Mouse (Mus musculus) midbrain, embryonic 13.5 days (tissue): ENCODE measurements around the gene BC049715. TPM values are rescaled to one million over a fixed set of nuclear protein-coding genes. Genes with fewer than 3 reads are reported as not detected.
A peak's percentile ranks its signal among the peaks of the same experiment; 100 is the strongest.

ENCODE experiments used
- ATAC-seq: fragments of 200-750 bp; cut with Nextera tagmentation; 2 replicates; pipeline ENCODE4 v1.8.0; 2017; ENCODE audit warnings: mild to moderate bottlenecking, moderate TSS enrichment, moderate library complexity
- H3K27ac ChIP-seq: fragments of 300-500 bp; sonication (generic); 2 replicates; pipeline ENCODE4 v1.5.1; 2015; ENCODE audit warnings: inconsistent platforms, mild to moderate bottlenecking, moderate library complexity
- H3K27me3 ChIP-seq: fragments of 300-500 bp; sonication (generic); 2 replicates; pipeline ENCODE4 v1.6.1; 2015; ENCODE audit warnings: mild to moderate bottlenecking, inconsistent platforms
- H3K36me3 ChIP-seq: fragments of 300-500 bp; sonication (generic); 2 replicates; pipeline ENCODE4 v1.6.1; 2015; ENCODE audit warnings: mild to moderate bottlenecking, inconsistent platforms
- H3K4me1 ChIP-seq: fragments of 300-500 bp; sonication (generic); replicated peaks from 2 replicates; pipeline ENCODE4 v1.6.1; 2015; ENCODE audit warnings: inconsistent platforms
- H3K4me2 ChIP-seq: fragments of 300-500 bp; sonication (generic); replicated peaks from 2 replicates; pipeline ENCODE4 v1.6.1; 2015; ENCODE audit warnings: moderate library complexity, mild to moderate bottlenecking, inconsistent platforms
- H3K4me3 ChIP-seq: fragments of 300-500 bp; sonication (generic); replicated peaks from 2 replicates; pipeline ENCODE4 v1.5.1; 2015; ENCODE audit warnings: mild to moderate bottlenecking, inconsistent platforms
- H3K9ac ChIP-seq: fragments of 300-500 bp; sonication (generic); replicated peaks from 2 replicates; pipeline ENCODE4 v1.6.1; 2015; ENCODE audit warnings: mild to moderate bottlenecking, inconsistent platforms
- H3K9me3 ChIP-seq: fragments of 300-500 bp; sonication (generic); 2 replicates; pipeline ENCODE4 v1.6.1; 2016; ENCODE audit warnings: mild to moderate bottlenecking, inconsistent platforms
- WGBS: fragments of 180-500 bp; shearing (Covaris S2); methylation state at CpG from one replicate; pipeline ENCODE4 v1.1.7; 2015; 5-methylcytosine and 5-hydroxymethylcytosine counted together
- polyA plus RNA-seq: library from polyadenylated mRNA; unstranded; fragments of >200 nt; fragmentation: Nextera tagmentation; extraction: Ambion mirVana; gene quantifications from 2 replicates; pipeline ENCODE4 v1.2.1, GENCODE M21; 2015

The BC049715 gene
- polyA plus RNA-seq, 1 experiment from 2014 or later, result 1.7 TPM

DNA sequence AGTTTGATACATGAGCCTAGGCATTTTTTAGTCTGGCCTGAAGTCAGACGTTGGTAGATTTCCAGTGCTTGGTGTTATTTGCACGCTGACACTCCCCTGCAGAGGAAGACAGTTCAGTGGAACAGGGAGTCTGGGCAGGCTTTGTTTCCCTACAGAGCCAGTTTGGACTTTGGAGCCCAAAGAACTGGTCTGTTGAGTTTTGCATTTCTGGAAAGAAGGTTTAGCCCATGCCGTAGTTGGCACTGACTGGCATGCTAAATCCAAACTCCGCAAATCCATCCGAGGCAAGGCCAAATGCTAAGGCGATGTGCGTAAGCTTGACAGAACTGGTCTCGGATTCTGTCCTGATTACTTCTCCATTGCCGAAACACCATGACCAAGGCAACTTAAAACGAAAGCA lies 16.2 kb upstream of the BC049715 start:
- 91% methylated on average over 10 of the region's 10 CpGs for WGBS
- no peaks in the 10 kb centered on the region for H3K27me3 ChIP-seq
- no peak overlapping the region for H3K4me3 ChIP-seq
- no peak overlapping the region for H3K4me2 ChIP-seq
- H3K9me3 ChIP-seq, result no peaks in the 10 kb centered on the region
- peaks cover 40% of the 10 kb centered on the region for H3K36me3 ChIP-seq
- ATAC-seq, result no peak
- H3K9ac ChIP-seq, result no peak overlapping the region
- H3K27ac ChIP-seq, result no peak overlapping the region
- peaks cover 22% of the 10 kb centered on the region for H3K4me1 ChIP-seq

DNA sequence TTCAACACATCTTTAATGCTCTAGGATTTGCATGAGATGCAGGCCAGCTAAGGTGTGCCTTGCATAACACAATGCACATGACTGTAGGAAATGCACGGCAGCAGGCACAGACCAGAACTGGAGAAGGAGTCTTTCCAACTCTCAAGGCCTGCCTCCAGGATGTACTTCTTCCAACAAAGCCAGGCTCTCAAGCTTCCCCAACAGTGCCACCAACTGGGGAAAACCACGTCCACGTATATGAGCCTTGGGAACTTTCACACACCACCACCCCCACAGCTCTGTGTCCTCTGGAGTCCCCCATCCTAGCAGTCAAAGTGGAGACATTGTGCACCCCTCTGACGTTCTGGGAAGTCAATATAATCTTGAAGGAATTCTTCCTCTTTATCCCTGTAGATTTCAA lies 14.3 kb upstream of the BC049715 start:
- Histone ChIP-seq H3K4me1 (peaks cover 17% of the 10 kb centered on the region), H3K36me3 (peaks cover 58% of the 10 kb centered on the region), H3K9me3 (no peaks in the 10 kb centered on the region), H3K4me2 (no peak overlapping the region), H3K27me3 (no peaks in the 10 kb centered on the region), H3K27ac (no peak overlapping the region), H3K9ac (no peak overlapping the region), H3K4me3 (no peak overlapping the region)
- ATAC-seq, result no peak
- 49% methylated on average over 4 of the region's 4 CpGs for WGBS

DNA sequence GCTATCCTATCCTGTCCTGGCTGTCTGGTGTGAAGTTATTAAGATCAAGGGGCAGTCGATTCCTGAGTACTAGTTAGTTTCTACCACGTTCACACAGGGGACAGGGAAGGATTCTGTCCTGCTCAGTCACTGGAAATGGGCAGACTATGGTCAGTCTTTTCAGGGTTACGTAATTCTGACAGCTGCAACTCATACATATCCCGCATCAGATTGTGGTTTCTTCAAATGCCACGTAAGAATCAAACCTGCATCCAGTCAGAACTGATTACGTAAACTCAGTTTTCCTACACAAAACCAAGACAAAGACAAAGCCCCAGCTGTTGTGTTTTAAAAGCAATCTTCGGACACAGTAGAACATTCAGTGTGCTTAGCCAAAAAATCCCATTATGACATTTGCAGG lies 12.0 kb upstream of the BC049715 start:
- Histone ChIP-seq H3K4me3 (no peak overlapping the region), H3K9me3 (no peaks in the 10 kb centered on the region), H3K27ac (no peak overlapping the region), H3K27me3 (no peaks in the 10 kb centered on the region), H3K4me1 (no peaks in the 10 kb centered on the region), H3K9ac (no peak overlapping the region), H3K4me2 (no peak overlapping the region), H3K36me3 (peaks cover 80% of the 10 kb centered on the region)
- no peak for ATAC-seq
- 96% methylated on average over 7 of the region's 7 CpGs for WGBS

DNA sequence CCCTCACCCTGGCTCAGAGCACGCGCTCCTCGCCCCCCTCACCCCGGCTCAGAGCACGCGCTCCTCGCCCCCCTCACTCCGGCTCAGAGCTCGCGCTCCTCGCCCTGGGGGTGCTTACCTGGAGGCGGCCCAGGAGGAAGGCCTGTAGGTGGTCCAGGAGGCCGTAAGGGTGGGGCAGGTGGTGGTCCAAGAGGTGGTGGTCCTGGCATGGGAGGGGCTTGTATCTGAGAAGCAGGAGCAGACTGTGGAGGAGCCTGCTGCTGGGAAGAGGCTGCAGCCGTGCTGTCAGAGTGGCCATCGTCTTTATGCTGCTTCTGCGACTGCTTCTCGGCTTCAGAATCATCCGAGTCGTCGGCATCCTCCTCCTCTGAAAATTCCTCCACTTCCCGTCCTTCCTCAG lies 10.6 kb upstream of the BC049715 start:
- Histone ChIP-seq H3K36me3 (peaks cover 93% of the 10 kb centered on the region), H3K4me3 (no peak overlapping the region), H3K9ac (no peak overlapping the region), H3K4me2 (no peak overlapping the region), H3K9me3 (no peaks in the 10 kb centered on the region), H3K4me1 (no peaks in the 10 kb centered on the region), H3K27me3 (no peaks in the 10 kb centered on the region), H3K27ac (no peak overlapping the region)
- 95% methylated on average over 21 of the region's 21 CpGs for WGBS
- ATAC-seq, result no peak

DNA sequence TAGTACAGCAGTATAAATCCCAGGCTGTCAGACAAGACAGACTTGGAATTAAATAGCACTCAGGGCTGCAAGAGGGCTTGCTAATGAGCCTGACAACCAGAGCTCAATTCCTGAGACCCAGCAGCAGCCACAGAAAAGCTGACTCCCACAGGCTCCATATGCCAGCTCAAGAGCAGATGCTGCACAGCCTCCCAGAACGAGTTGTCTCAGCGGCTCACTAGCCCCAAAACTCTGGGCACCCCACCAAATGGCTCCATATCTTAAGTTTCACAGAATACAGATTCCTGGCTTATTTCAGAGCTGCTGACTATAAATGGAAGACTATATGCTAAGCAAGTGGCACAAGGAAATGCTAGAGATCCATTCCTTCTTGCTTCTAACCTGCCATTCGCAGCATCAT lies 9.9 kb upstream of the BC049715 start:
- Histone ChIP-seq H3K4me1 (no peaks in the 10 kb centered on the region), H3K27me3 (no peaks in the 10 kb centered on the region), H3K4me3 (no peak overlapping the region), H3K36me3 (peaks cover 93% of the 10 kb centered on the region), H3K9ac (no peak overlapping the region), H3K9me3 (no peaks in the 10 kb centered on the region), H3K4me2 (no peak overlapping the region), H3K27ac (no peak overlapping the region)
- ATAC-seq, result no peak
- WGBS, result 92% methylated on average over 3 of the region's 3 CpGs

DNA sequence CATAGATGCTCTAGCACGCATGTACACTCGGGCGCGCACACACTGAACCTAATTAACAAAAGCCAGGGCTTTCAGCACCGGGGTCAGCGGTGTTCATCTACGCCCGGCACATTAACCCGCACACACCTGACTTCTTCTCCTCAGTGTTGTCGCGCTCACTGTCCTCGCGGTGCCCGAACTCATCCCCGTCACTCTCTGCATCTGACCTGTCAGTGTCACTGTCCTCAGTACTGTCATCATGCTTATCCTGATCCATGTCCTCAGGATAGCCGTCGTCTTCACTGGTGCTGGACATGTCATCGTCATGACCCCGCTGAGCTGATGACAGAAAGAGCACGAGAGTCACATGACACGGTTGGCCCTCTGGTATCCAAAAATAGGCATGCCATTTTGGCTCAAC lies 7.0 kb upstream of the BC049715 start:
- ATAC-seq, result no peak
- H3K27ac ChIP-seq, result no peak overlapping the region
- 97% methylated on average over 21 of the region's 21 CpGs for WGBS
- no peak overlapping the region for H3K4me3 ChIP-seq
- H3K4me1 ChIP-seq, result no peaks in the 10 kb centered on the region
- peaks cover 90% of the 10 kb centered on the region for H3K36me3 ChIP-seq
- H3K9me3 ChIP-seq, result no peaks in the 10 kb centered on the region
- no peaks in the 10 kb centered on the region for H3K27me3 ChIP-seq
- no peak overlapping the region for H3K9ac ChIP-seq
- no peak overlapping the region for H3K4me2 ChIP-seq

DNA sequence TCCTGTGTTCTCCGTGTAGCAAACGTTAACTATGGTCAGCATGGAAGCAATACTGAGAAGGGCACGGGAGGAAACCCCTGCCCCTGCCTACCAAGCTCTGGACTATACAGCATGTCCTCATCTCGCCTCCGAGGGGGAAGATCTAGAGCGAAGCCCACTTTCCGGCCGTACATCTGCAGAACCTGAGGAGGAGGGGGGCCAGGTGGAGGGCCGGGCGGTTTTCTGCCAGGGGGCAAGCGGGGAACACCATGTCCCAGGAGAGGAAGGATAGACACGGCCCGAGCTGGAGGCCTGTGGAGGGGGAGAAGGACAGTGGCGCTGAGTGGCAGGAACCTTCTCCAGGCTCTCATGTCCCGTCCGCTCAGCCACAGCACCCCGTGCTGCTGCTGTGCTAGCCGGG lies 6.3 kb upstream of the BC049715 start:
- Histone ChIP-seq H3K27me3 (no peaks in the 10 kb centered on the region), H3K36me3 (peaks cover 88% of the 10 kb centered on the region), H3K4me3 (no peak overlapping the region), H3K4me2 (no peak overlapping the region), H3K9me3 (no peaks in the 10 kb centered on the region), H3K9ac (no peak overlapping the region), H3K4me1 (no peaks in the 10 kb centered on the region), H3K27ac (no peak overlapping the region)
- no peak for ATAC-seq
- 97% methylated on average over 18 of the region's 18 CpGs for WGBS

DNA sequence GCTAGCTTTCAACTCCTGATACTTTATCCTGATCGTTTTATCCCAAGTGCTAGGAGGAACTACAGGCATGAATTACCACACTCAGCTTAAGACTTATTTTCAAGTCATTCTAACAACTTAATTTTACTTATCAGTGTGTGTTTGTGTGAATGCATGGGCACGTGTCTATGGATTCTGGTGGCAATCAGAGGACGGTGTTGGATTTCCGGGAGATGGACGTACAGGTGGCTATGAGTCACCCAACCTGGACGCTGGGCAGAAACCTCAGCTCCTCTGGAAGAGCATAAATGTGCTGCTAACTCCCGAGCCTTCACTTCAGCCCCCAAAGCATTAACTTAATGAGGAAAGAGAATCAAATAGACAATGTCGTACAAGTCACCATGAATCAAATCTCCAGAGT lies 2.4 kb upstream of the BC049715 start:
- no peak overlapping the region for H3K4me3 ChIP-seq
- ATAC-seq, result no peak
- H3K4me2 ChIP-seq, result no peak overlapping the region
- peaks cover 13% of the 10 kb centered on the region for H3K4me1 ChIP-seq
- H3K36me3 ChIP-seq, result peaks cover 51% of the 10 kb centered on the region
- H3K27me3 ChIP-seq, result no peaks in the 10 kb centered on the region
- no peaks in the 10 kb centered on the region for H3K9me3 ChIP-seq
- no peak overlapping the region for H3K27ac ChIP-seq
- no peak overlapping the region for H3K9ac ChIP-seq
- 95% methylated on average over 8 of the region's 8 CpGs for WGBS

DNA sequence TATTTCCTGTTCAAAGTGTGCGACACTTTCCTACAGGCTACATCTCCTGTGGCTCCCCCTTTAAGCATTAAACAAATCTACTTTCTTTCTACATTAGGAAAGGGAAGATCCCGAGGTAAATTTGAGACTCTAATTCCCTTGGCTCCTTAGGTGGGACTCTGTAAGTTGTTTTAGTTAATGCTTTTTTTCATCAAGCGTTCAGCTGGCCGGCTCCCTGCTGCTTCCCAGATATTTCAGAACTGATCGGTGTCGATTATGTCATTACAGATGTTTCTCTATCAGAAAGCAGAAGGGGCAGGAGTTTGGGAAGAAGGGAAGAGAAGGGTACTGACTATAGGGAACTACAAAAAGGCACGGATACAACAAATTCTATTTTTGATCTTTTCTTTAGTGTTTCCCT lies 310 bp upstream of the BC049715 start:
- peaks cover 18% of the 10 kb centered on the region for H3K27me3 ChIP-seq
- no peak for ATAC-seq
- 23% methylated on average over 7 of the region's 7 CpGs for WGBS
- peak overlapping the region; percentile 97 for H3K4me3 ChIP-seq
- H3K36me3 ChIP-seq, result peaks cover 30% of the 10 kb centered on the region
- H3K9me3 ChIP-seq, result no peaks in the 10 kb centered on the region
- peak overlapping the region; percentile 96 for H3K9ac ChIP-seq
- no peak overlapping the region for H3K27ac ChIP-seq
- H3K4me1 ChIP-seq, result peaks cover 13% of the 10 kb centered on the region
- peak overlapping the region; percentile 86 for H3K4me2 ChIP-seq

DNA sequence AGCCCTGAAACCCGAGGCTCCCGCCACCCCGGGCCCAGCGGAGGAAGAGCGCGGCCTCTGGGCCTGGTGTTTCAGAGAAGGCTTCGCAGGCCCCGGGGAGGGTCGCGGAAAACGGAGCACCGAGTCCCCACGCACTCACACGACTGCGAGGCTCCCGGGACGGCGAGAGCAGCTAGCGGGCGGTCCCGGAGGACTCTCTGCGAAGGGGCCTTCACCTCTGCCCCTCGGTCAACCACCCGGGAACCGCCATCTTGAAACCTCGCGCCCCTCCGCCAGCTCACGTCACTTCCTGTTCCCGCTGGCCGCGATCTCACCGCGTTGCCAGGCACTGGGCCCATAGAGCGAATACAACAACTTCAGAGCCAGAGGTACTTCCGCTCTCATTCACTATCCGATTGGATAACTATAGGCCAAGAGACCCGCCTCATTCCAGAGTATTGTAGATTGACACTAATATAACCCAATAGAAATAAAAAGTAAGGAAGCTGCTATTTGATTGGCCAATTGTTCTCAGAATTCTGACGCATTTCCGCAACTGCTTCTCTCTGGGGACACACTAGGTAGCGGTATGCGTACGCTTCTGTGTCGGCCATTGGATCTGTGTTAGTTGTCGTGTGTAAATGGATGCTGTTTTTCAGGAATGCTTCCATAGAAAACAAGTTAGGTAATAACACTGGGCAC lies 595 bp downstream of the BC049715 start, which contains the start of gene Wbp11:
Gene Wbp11 (minus strand): TSS at position 353 of the 681 bp plus-strand sequence.
- no peaks in the 10 kb centered on the region for H3K9me3 ChIP-seq
- WGBS, result under 1% methylated on average over 45 of the region's 45 CpGs
- H3K27ac ChIP-seq, result peak within 1 kb of the TSS; percentile 85
- ATAC-seq, result peak; percentile 100
- H3K4me1 ChIP-seq, result peaks cover 13% of the 10 kb centered on the region
- H3K4me2 ChIP-seq, result peak within 1 kb of the TSS; percentile 86
- peak within 1 kb of the TSS; percentile 97 for H3K4me3 ChIP-seq
- peaks cover 21% of the 10 kb centered on the region for H3K36me3 ChIP-seq
- peak within 1 kb of the TSS; percentile 96 for H3K9ac ChIP-seq
- H3K27me3 ChIP-seq, result peaks cover 18% of the 10 kb centered on the region

DNA sequence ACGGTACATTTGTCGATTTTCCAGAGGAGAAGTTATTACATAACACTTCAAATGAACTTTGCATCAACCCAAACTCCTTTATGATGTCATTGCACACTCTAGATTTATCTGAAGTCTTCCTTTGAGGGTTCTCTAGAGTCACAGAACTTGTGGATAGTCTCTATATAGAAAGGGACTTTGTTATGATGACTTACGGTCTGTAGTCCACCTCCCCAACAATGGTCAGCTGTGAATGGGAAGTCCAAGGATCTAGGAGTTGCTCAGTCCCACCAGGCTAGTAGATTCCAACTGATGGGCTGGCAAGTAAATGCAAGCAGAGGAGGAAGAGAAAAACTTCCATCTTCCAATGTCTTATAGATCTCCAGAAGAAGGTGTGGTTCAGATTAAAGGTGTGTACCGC lies 1.3 kb downstream of the BC049715 start:
- WGBS, result 33% methylated on average over 4 of the region's 4 CpGs

DNA sequence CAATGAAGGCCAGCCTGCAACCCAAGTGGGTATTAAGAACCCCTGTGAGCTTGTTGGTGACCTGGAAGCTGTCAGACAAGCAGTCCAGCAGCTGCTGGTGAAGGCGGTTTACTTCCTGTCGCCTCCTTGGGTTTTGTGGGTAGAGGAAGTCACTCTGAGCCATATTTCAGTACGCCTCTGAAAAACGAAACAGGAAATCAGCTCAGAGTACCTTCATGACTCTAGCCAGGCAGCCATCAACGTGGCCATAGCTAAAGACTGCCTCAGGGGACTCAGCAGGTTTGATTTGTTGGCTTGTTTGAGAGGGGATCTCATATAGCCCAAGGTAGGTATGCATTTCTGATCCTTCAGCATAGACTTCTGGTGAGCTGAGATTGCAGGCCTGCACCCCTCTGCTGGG lies 4.3 kb downstream of the BC049715 start:
- Histone ChIP-seq H3K4me1 (peaks cover 10% of the 10 kb centered on the region), H3K27me3 (peaks cover 18% of the 10 kb centered on the region), H3K9me3 (no peaks in the 10 kb centered on the region), H3K4me3 (no peak overlapping the region), H3K4me2 (no peak overlapping the region), H3K27ac (no peak overlapping the region), H3K36me3 (no peaks in the 10 kb centered on the region), H3K9ac (no peak overlapping the region)
- no peak for ATAC-seq
- 77% methylated on average over 5 of the region's 5 CpGs for WGBS

More for the DNA sequence above, 1.3 kb downstream of the BC049715 start:
- Histone ChIP-seq H3K36me3 (peaks cover 18% of the 10 kb centered on the region), H3K27ac (peak overlapping the region; percentile 85), H3K4me2 (peak overlapping the region; percentile 53), H3K27me3 (peaks cover 18% of the 10 kb centered on the region), H3K9me3 (no peaks in the 10 kb centered on the region), H3K4me3 (peak overlapping the region; percentile 44), H3K4me1 (peaks cover 13% of the 10 kb centered on the region), H3K9ac (peak overlapping the region; percentile 61)
- peak; percentile 8 for ATAC-seq

DNA sequence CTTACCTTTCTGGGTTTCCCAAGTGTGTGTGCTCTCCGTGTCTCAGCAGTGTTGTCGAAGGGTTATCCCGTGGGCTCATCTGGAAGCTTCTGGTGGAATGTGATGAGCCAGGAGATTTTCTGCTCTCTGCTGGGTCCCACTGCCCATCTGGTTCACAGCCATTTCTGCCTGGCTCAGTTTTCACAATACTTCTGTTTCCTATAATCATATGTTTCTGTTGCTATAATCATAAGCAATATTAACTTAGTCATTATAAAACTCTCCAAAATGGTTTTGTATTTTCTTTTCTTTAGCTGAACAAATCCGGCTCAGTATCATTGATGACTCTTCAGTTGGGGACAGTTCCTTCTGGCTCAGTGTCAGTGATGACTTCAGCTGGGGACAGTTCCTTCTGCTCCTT lies 7.9 kb downstream of the BC049715 start, which contains the start of gene Smco3:
Gene Smco3 (minus strand): TSS at position 101 of the 400 bp plus-strand sequence.
- ATAC-seq, result no peak
- H3K4me1 ChIP-seq, result no peaks in the 10 kb centered on the region
- peaks cover 17% of the 10 kb centered on the region for H3K27me3 ChIP-seq
- no peak within 1 kb of the TSS for H3K9ac ChIP-seq
- 73% methylated on average over 4 of the region's 4 CpGs for WGBS
- no peak within 1 kb of the TSS for H3K27ac ChIP-seq
- H3K36me3 ChIP-seq, result no peaks in the 10 kb centered on the region
- H3K9me3 ChIP-seq, result no peaks in the 10 kb centered on the region
- H3K4me3 ChIP-seq, result no peak within 1 kb of the TSS
- no peak within 1 kb of the TSS for H3K4me2 ChIP-seq
